Mouse (Mus musculus): ENCODE measurements around the gene Nhlh2.

DNA sequence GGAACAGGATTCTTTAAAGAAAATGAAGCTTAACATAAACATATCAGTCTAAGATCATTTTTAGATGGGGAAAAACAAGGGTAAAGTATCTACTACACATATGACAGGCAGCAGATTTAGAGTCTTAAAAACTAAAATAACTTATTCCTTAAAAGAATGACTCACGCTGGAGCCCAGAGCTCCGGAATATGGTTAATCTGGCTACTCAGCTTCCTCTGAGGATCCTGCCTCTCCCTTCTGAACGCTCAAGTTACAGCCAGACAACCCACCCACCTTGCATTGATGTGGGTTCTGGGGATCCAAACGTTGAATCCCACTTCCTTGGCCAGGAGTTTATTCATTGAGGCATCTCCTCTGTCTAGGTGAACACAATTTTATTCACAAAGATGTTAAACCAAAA, 26.0 kb upstream of the Nhlh2 start:
- TF ChIP-seq CTCF (IDR thresholded peaks at IDR 0.05; ENCODE audit: low read depth): no peak
- TF ChIP-seq EP300 (IDR thresholded peaks at IDR 0.05; ENCODE audit: low read depth): no peak

Measured in liver, postnatal 0 days (tissue).